ENCODE assay signal across 8 mouse cellular contexts in the genomic region with DNA sequence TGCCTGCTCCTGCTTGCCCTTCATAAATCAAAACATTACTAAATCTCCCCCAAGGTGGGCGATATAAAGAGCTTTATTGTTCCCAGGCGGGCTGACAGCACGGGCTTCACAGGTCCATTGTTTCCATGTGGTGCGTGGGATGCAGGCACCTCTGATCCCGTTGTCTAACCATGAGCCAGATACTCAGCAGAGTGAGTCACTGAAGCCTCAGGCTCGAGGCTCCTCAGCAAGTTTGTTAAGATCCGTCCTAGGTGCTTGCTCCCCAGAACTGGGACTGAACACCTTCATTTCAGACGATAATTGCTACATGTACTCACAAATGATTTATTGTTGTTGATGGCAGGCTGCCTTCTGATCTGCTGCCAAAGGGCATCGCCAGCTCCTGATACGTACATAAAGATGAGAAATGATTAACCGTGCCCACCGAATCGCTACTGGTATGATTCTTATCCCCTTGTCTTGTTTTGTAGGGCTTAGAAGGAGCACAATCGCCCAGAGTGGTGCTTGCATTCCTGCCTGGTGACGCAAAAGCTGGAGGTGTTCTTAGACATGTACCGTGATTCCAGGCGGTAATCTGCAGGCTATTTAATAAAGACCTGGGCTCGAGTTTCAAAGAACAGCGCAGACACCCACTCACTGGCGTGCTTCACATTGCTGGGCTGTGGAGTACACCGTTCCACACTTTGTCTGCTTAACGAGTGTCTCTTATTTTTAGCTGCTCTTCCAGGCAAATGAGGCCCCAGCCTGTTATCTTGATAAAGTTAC.
DNase-seq lines count a peak whose midpoint lies in the region; ATAC-seq lines count a peak whose summit lies in the region.

No protein-coding gene starts in this region.

- ATAC-seq in frontal cortex, adult (ENCODE audit: low TSS enrichment) = peak; percentile 91
- ATAC-seq in inflammation-experienced regulatory T-cells, adult 6 months = no peak
- ATAC-seq in liver, embryonic 11.5 days (replicated peaks; ENCODE audit: low FRiP score) = no peak

- H3K9ac ChIP-seq in liver, embryonic 11.5 days (ENCODE audit: low read depth, low read length) = no peak overlapping the region

- H3K27ac ChIP-seq in liver, embryonic 11.5 days (ENCODE audit: low read depth, low read length) = no peak overlapping the region

- no peak overlapping the region for H3K4me3 ChIP-seq in liver, embryonic 11.5 days (ENCODE audit: low read depth, low read length)

- H3K36me3 ChIP-seq in liver, embryonic 11.5 days (ENCODE audit: control insufficient read depth, insufficient read depth, low read length) = no peaks in the 10 kb centered on the region

- H3K4me2 ChIP-seq in liver, embryonic 11.5 days = no peak overlapping the region

- 68% methylated on average over 22 of the region's 22 CpGs for WGBS in liver, embryonic 11.5 days

- H3K9me3 ChIP-seq in liver, embryonic 11.5 days (ENCODE audit: control insufficient read depth, low read length) = no peaks in the 10 kb centered on the region

- DNase-seq in frontal cortex, postnatal 10 days (ENCODE audit: low spot score in 2 of 2) = no peak
- DNase-seq in heart, adult 8-10 months (ENCODE audit: low spot score) = peak; percentile 17
- DNase-seq in kidney, postnatal 25 days = peak; percentile 9 to 36
- DNase-seq in ovary, postnatal 14 days (ENCODE audit: low spot score) = peak; percentile 19
- no peak for DNase-seq in MN1 (ENCODE audit: low spot score)
- no peak for DNase-seq in liver, embryonic 11.5 days (ENCODE audit: low spot score)

- H3K27me3 ChIP-seq in liver, embryonic 11.5 days (replicated peaks; ENCODE audit: control insufficient read depth, insufficient read depth, low read length) = no peaks in the 10 kb centered on the region

- no peaks in the 10 kb centered on the region for H3K4me1 ChIP-seq in liver, embryonic 11.5 days (replicated peaks; ENCODE audit: control insufficient read depth, insufficient read depth, low read length)

Comparison
In these comparisons a context has a peak if more than half of its experiments do, and no peak if none do; other contexts are left out.
1. DNase-seq: peak in heart, adult 8-10 months (single experiment), kidney, postnatal 25 days (2 of 2) and ovary, postnatal 14 days (single experiment); none in frontal cortex, postnatal 10 days (0 of 2), MN1 (single experiment) and liver, embryonic 11.5 days (single experiment).